Mouse (Mus musculus) heart, embryonic 10.5 days (tissue): ENCODE data around the gene Hk2. TPM values are rescaled to one million over a fixed set of nuclear protein-coding genes. Genes with fewer than 3 reads are reported as not detected.

ENCODE experiments used
- DNase-seq: peaks from one replicate; pipeline ENCODE4 v3.0.0-alpha.2; 2017; ENCODE audit warnings: low spot score
- H3K27ac ChIP-seq: fragments of 300-500 bp; sonication (generic); 2 replicates; pipeline ENCODE4 v1.5.1; 2016; ENCODE audit warnings: mild to moderate bottlenecking
- H3K27me3 ChIP-seq: fragments of 300-500 bp; sonication (generic); 2 replicates; pipeline ENCODE4 v1.6.1; 2016; ENCODE audit warnings: mild to moderate bottlenecking; ENCODE audit not compliant: poor library complexity, insufficient read depth, severe bottlenecking
- H3K36me3 ChIP-seq: fragments of 300-500 bp; sonication (generic); 2 replicates; pipeline ENCODE4 v1.6.1; 2016; ENCODE audit warnings: mild to moderate bottlenecking, moderate library complexity
- H3K4me1 ChIP-seq: fragments of 300-500 bp; sonication (generic); 2 replicates; pipeline ENCODE4 v1.6.1; 2016; ENCODE audit warnings: mild to moderate bottlenecking
- H3K4me3 ChIP-seq: fragments of 300-500 bp; sonication (generic); 2 replicates; pipeline ENCODE4 v1.5.1; 2016; ENCODE audit warnings: mild to moderate bottlenecking, moderate library complexity
- H3K9me3 ChIP-seq: fragments of 300-500 bp; sonication (generic); 2 replicates; pipeline ENCODE4 v1.6.1; 2016; ENCODE audit warnings: mild to moderate bottlenecking, moderate library complexity
- WGBS: fragments of 180-500 bp; shearing (Covaris S2); methylation state at CpG from one replicate; pipeline ENCODE4 v1.1.7; 2016; 5-methylcytosine and 5-hydroxymethylcytosine counted together
- polyA plus RNA-seq: library from polyadenylated mRNA; unstranded; fragments of >200 nt; fragmentation: Nextera tagmentation; extraction: Ambion mirVana; gene quantifications from 2 replicates; pipeline ENCODE4 v1.2.1, GENCODE M21; 2016

Hk2 gene
- polyA plus RNA-seq, 1 experiment from 2014 or later: 44.8 TPM

DNA sequence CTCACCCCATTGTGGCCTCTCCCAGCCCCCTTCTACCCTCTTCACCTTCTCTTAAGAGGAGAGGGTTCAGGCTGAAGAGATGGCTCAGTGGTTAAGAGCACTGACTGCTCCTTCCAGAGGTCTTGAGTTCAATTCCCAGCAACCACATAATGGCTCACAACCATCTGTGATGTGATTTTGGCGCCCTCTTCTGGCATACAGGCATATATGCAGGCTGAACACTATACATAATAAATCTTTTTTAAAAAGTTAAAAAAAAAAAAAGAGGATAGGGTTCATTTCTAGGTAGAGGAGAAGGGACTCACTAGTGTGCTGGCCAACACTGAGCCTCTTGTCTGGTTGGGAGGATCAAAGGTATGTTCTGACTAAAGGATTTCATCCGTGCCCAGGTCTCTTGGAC lies 24.2 kb downstream of the Hk2 start:
- Histone ChIP-seq H3K27me3 (no peaks in the 10 kb centered on the region), H3K27ac (no peak overlapping the region), H3K4me1 (peaks cover 47% of the 10 kb centered on the region), H3K36me3 (peaks cover 46% of the 10 kb centered on the region), H3K9me3 (no peaks in the 10 kb centered on the region), H3K4me3 (no peak overlapping the region)
- no peak for DNase-seq
- 52% methylated on average over 2 of the region's 2 CpGs for WGBS

DNA sequence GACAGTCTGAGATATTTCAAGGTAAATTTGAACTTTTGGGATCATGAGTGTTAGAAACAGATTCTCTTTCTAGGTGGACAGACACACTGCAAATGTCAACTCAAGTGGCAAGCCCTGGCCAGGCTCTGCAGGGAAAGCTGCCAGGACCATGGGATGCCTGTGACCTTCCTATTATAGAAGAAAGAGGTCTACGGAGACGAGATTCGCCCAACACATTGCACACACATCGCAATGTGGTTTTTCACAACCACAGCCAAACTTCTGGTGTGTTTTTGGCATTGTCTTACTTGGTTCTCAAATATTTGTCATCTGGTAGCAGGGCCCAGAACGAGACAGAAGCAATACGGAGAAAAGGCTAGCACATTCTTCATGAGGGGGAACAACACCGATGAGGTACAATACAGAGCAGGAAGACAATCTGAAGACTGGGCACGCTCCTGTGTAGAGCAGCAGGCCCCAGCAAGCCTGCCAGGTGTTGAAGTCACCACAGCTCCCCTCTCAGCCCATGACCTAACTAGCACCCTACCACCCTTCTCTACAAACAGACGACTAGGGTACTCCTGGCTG lies 26.1 kb downstream of the Hk2 start:
- Histone ChIP-seq H3K27ac (no peak overlapping the region), H3K4me1 (peaks cover 29% of the 10 kb centered on the region), H3K27me3 (no peaks in the 10 kb centered on the region), H3K36me3 (peaks cover 65% of the 10 kb centered on the region), H3K9me3 (no peaks in the 10 kb centered on the region), H3K4me3 (no peak overlapping the region)
- no peak for DNase-seq
- WGBS: 87% methylated on average over 9 of the region's 9 CpGs

DNA sequence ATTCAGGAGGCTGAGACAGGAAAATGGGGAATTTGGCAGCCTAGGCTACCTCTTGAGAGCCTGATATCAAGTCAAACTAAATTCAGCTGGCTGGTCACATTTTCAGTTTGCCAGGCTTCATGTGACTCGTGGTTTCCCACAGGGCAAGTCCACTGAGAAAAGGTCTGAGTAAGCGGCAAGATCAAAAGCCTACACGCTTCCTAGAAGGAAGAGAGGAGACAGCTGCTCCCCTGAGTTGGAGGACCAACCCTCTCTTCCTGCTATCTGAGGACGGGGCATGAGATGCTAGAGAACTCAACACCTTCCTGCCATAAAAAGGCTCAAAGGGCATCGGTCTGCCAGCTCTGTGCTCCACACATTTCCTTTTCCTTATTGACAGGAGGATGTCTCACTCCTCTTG lies 27.2 kb downstream of the Hk2 start:
- DNase-seq: no peak
- 61% methylated on average over 5 of the region's 5 CpGs for WGBS
- no peaks in the 10 kb centered on the region for H3K9me3 ChIP-seq
- peaks cover 24% of the 10 kb centered on the region for H3K4me1 ChIP-seq
- H3K4me3 ChIP-seq: no peak overlapping the region
- peaks cover 76% of the 10 kb centered on the region for H3K36me3 ChIP-seq
- H3K27me3 ChIP-seq: no peaks in the 10 kb centered on the region
- H3K27ac ChIP-seq: no peak overlapping the region

DNA sequence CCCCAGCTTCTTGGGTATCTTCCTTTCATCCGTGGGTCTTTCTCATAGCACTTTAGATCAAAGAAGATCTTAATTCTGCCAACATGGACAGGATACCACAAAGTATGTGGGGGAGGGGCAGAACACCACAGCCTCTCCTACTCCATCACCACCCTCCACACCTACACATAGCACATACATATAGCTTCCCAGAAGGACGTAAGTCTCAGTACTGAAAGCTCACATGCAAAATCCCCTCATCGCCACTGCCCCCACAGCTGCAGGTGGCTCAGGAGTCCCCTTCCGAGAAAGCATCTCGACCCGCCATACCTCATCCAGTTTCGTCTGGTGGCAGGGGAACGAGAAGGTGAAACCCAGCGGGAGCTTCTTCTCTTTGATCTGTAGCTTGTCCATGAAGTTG lies 29.7 kb downstream of the Hk2 start:
- 89% methylated on average over 9 of the region's 9 CpGs for WGBS
- Histone ChIP-seq H3K4me3 (no peak overlapping the region), H3K27me3 (no peaks in the 10 kb centered on the region), H3K9me3 (no peaks in the 10 kb centered on the region), H3K27ac (no peak overlapping the region), H3K4me1 (peaks cover 18% of the 10 kb centered on the region), H3K36me3 (peaks cover 62% of the 10 kb centered on the region)
- DNase-seq: no peak

DNA sequence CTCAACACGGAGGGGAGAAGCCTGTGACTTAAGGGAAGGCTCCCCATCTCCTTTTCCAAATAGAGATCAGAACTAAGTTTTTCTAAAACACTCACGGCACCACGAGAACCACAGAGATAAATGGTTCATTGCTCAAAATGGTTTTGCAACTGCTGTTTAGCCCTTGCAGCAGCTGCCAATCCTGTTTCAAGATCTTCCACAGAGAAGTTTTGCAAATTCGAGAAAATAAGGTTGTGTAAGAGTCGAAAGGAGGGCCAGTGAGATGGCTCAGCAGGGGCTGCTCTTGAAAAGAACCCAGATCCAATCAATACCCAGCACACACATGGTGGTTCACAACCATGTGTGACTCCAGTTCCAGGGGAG lies 32.8 kb downstream of the Hk2 start:
- no peaks in the 10 kb centered on the region for H3K9me3 ChIP-seq
- no peak for DNase-seq
- peaks cover 11% of the 10 kb centered on the region for H3K4me1 ChIP-seq
- H3K27ac ChIP-seq: peak overlapping the region; percentile 52; the same call in 1 of the 2 replicates
- H3K36me3 ChIP-seq: peaks cover 79% of the 10 kb centered on the region
- 81% methylated on average over 5 of the region's 5 CpGs for WGBS
- no peaks in the 10 kb centered on the region for H3K27me3 ChIP-seq
- H3K4me3 ChIP-seq: no peak overlapping the region

DNA sequence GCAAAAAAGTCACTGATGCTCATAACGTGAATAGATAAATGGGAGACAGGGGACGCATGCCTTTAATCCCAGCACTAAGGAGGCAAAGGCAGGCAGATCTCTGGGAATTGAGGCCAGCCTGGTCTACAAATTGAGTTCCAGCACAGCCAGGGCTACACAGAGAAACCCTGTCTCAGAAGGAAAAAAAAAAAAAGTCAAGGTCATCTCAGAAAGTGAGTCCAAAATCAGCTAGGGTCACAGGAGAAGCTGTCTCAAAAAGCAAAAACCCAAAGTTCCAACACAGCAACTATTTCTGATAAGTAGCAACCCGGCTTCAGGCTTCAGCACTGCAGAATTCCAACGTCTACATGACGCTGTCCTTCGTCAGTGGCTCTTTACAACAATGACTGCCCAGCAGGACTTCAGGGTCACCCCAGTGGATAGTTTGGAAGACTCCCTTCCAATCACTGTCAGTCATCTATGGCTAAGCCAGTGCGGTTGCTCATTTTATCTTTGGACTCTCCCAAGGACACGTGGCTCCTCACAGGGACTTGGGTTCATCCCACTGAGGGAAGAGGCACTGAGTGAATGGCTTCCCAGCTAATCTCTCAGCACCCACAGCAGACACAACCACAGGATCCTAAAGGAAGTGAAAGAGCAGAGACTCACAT lies 33.3 kb downstream of the Hk2 start:
- Histone ChIP-seq H3K4me3 (no peak overlapping the region), H3K9me3 (no peaks in the 10 kb centered on the region), H3K4me1 (peaks cover 9% of the 10 kb centered on the region), H3K27ac (peak overlapping the region; percentile 52; the same call in 1 of the 2 replicates), H3K27me3 (no peaks in the 10 kb centered on the region), H3K36me3 (peaks cover 79% of the 10 kb centered on the region)
- WGBS: 52% methylated on average over 8 of the region's 8 CpGs
- DNase-seq: no peak

DNA sequence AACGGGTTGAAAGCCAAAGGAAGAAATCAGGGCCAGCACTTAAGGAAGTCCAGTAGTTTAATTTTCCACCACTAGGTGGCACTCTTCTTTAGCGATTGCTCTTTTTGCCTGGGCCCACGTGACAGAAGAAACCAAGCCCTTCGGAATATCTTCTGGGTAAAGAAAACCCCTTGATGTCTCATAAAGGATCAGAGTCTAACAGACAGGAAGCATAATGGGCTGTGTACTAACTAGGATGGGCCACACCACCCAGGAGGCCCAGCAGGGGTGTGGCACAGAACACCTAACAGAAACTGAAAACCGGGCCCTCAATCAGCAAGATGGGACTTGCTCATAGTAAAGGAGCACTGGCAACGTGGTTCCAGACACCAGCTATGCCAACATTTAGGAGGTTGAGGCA lies 34.0 kb downstream of the Hk2 start:
- H3K36me3 ChIP-seq: peaks cover 83% of the 10 kb centered on the region
- no peak for DNase-seq
- peak overlapping the region; percentile 52 for H3K27ac ChIP-seq
- H3K9me3 ChIP-seq: no peaks in the 10 kb centered on the region
- no peaks in the 10 kb centered on the region for H3K27me3 ChIP-seq
- WGBS: 30% methylated on average over 6 of the region's 6 CpGs
- no peak overlapping the region for H3K4me3 ChIP-seq
- peaks cover 9% of the 10 kb centered on the region for H3K4me1 ChIP-seq

DNA sequence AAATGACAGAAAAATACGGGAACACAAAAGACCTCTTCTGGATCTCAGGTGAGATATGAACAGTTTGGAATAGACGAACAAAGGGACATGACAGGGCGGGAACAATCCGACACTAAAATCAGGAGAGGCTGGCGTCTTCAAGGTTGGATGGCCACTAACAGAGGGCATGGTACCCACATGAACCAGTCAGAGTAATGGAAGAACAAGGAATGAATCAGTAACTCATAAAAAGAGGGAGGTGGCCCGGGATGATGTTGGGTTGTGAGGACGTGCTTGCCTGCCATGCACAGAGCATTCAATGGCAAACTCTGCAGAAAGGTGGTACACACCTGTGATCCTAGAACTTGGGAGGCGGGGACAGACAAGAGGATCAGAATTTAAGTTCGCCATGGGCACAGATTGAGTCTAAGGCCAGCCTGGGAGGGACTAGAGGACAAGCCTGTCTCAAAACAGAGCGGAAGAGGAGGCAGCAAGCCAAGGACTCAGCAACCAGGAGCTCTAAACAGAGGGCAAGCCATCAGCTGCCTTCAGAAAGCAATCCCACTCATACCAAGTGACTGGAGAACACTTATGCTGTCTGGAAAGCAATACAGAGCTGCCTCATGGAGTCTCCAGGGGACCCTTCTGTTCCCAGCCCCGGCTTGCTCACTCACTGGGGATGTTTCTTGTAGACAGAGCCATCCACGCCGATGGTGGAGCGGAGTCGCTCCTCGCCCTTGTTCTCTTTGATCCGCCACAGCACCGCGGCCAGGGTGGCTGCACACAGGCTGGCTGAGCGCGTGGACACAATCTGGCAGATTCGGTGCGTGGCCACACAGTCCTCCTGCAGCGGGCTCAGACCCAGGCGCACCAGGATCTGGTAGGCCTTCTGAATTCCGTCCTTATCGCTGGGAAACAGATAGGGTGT lies 36.4 kb downstream of the Hk2 start:
- WGBS: 88% methylated on average over 27 of the region's 27 CpGs
- no peak overlapping the region for H3K4me3 ChIP-seq
- no peaks in the 10 kb centered on the region for H3K9me3 ChIP-seq
- H3K36me3 ChIP-seq: peaks cover 81% of the 10 kb centered on the region
- H3K4me1 ChIP-seq: peaks cover 9% of the 10 kb centered on the region
- H3K27me3 ChIP-seq: no peaks in the 10 kb centered on the region
- no peak for DNase-seq
- no peak overlapping the region for H3K27ac ChIP-seq

DNA sequence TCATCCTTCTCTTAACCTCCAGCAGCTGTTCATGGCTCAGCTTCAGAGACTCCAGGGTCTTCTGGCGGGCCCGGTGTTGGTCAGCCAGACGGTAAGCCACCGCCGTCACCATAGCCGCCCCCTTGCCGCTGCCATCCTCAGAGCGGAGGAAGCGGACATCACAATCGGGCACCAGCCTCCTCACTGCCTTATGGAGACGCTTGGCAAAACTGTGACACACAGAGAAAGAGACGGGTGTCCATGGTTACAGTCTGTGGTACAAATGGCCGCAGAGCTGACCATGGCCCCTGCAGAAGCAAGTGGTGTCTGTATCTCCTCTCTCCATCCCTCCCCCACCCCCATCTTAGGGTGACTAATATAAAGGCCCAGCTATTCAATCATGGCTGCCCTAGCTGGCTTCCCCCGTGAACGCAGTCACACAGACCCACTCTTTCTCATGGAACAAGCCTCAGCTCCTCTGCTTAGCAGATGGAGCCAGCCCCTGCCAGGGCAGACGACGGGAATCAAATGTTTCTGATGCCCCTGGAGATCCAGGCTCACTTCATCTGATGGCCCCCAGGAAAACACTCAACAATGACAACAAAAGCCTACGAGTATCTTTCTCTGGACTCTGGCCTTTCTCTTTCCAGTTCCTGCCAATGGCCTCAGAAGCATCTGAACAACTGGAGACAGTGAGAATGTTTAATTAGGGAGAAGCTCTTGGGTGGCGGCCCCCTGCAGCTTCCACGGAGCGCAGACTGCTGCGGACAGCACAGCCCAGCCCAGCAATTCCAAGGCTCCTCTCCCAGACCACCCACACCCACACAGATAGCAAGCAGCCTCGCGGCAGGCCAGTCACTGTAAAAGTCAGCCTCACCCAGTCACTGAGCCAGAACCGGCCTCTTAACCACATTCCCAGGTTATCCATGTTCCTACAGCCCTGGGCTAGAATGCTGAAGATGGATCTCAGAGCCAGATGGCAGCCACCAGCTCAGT lies 37.3 kb downstream of the Hk2 start:
- Histone ChIP-seq H3K27me3 (no peaks in the 10 kb centered on the region), H3K36me3 (peaks cover 77% of the 10 kb centered on the region), H3K4me1 (peaks cover 9% of the 10 kb centered on the region), H3K27ac (no peak overlapping the region), H3K4me3 (no peak overlapping the region), H3K9me3 (no peaks in the 10 kb centered on the region)
- 84% methylated on average over 25 of the region's 25 CpGs for WGBS
- no peak for DNase-seq

DNA sequence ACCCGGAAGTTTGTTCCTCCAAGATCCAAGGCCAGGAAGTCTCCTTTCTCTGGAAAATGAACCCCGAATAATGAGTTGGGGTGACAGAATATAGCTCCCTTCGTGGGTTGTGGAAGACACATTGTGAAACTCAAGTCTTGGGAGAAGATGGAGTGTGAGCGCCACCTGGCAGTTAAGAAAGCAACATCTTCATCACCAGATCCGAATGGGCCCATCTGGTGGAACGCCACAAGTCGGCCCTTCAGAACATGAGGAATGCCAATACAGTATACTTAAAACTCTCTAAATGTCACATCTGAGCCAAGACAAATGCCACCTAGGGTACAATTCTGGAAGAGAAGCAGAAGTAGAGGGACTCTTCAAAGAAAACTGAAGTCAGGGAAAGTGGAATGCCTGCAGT lies 38.9 kb downstream of the Hk2 start:
- Histone ChIP-seq H3K9me3 (no peaks in the 10 kb centered on the region), H3K27ac (no peak overlapping the region), H3K4me1 (peaks cover 5% of the 10 kb centered on the region; the same call in 1 of the 2 replicates), H3K27me3 (no peaks in the 10 kb centered on the region), H3K36me3 (peaks cover 87% of the 10 kb centered on the region), H3K4me3 (no peak overlapping the region)
- DNase-seq: no peak
- 84% methylated on average over 7 of the region's 7 CpGs for WGBS

DNA sequence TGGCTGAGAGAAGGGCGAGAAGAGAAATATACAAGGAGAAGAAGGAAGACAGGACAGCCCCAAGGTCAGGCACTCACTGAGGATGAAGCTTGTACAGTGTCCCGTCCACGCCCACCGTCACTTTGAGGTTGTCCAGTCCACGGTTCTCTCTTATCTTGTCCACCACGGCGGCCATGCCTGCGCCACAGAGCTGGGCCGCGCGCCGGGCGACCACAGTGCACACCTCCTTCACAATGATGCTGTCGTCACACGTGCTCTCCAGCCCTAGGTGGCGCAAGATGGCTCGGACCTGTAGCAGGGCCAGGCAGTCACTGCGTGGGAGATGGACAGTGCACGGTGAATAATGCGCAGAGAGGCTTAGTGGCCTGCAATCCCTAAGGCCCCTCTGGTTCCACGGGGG lies 45.6 kb downstream of the Hk2 start:
- H3K27me3 ChIP-seq: no peaks in the 10 kb centered on the region
- H3K36me3 ChIP-seq: peaks cover 85% of the 10 kb centered on the region
- DNase-seq: no peak
- H3K27ac ChIP-seq: no peak overlapping the region
- H3K4me1 ChIP-seq: peaks cover 29% of the 10 kb centered on the region
- no peak overlapping the region for H3K4me3 ChIP-seq
- H3K9me3 ChIP-seq: no peaks in the 10 kb centered on the region
- 71% methylated on average over 21 of the region's 21 CpGs for WGBS

DNA sequence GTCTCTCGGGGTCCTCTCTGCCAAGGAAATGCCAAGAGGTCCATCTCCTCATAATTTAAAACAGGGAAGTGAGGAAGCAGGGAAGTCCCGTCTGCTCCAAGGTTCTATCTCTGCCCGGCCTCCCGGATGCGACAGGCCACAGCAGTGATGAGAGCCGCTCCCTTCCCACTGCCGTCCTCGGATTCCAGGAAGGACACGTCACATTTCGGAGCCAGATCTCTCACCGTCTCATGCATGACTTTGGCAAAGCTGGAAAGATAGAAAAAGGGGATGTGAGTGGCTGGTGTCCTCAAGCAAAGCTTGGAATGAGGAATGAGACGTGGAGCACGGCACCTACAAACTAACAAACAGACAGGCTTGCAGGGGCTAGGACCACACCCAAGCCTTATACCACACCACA lies 47.0 kb downstream of the Hk2 start:
- Histone ChIP-seq H3K36me3 (peaks cover 77% of the 10 kb centered on the region), H3K4me1 (peaks cover 40% of the 10 kb centered on the region), H3K4me3 (no peak overlapping the region), H3K27ac (no peak overlapping the region), H3K9me3 (no peaks in the 10 kb centered on the region), H3K27me3 (no peaks in the 10 kb centered on the region)
- no peak for DNase-seq
- 88% methylated on average over 13 of the region's 13 CpGs for WGBS
